Mouse (Mus musculus) ES-E14 (cell line): ENCODE data around the gene Snta1.
A peak's percentile ranks its signal among the peaks of the same experiment; 100 is the strongest.

ENCODE experiments used
- CHD2 ChIP-seq: IDR thresholded peaks from 2 replicates; pipeline ENCODE4 v1.6.1; 2014; ENCODE audit warnings: mild to moderate bottlenecking, low read depth, low read length, inconsistent platforms
- HCFC1 ChIP-seq: IDR thresholded peaks from 2 replicates; pipeline ENCODE4 v1.6.1; 2012; ENCODE audit warnings: low read length, inconsistent platforms, borderline replicate concordance; ENCODE audit not compliant: insufficient read depth
- MAFK ChIP-seq: IDR thresholded peaks from 2 replicates; pipeline ENCODE4 v1.6.1; 2014; ENCODE audit warnings: mild to moderate bottlenecking, low read depth, low read length, inconsistent platforms; ENCODE audit not compliant: insufficient read depth
- ZC3H11A ChIP-seq: IDR thresholded peaks from 2 replicates; pipeline ENCODE4 v1.6.1; 2012; ENCODE audit warnings: low read depth, mild to moderate bottlenecking, inconsistent platforms, low read length, borderline replicate concordance
- ZNF384 ChIP-seq: IDR thresholded peaks from 2 replicates; pipeline ENCODE4 v1.6.1; 2012; ENCODE audit warnings: low read depth, low read length, inconsistent platforms

DNA sequence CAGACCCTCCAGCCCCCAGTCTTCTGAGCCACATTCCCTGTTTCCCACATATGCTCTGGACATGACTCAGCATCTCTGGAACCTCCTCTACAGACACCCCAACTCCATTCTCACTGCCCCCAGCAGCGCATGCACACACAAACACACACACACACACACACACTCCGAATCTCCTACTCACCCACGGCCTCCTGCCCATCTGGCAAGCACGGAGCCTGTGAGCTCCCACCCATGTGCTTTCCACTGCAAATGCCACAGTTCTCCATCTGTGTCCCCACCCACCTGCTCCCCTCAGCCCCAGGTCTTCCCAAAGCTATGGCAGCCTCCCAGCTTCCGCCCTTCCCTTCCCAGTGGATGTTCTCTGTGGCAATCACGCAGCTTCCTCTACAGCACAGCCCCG, 28.8 kb downstream of the Snta1 start:
- TF ChIP-seq HCFC1: no peak
- peak; percentile 42; the same call in 1 of the 2 replicates for TF ChIP-seq MAFK
- TF ChIP-seq CHD2: no peak
- no peak for TF ChIP-seq ZNF384
- TF ChIP-seq ZC3H11A: no peak
